Mouse (Mus musculus) CD4-positive naive resting alpha-beta T cell, adult 57 days (primary cell): Measurements from ENCODE around the gene 1700016K19Rik. TPM values are rescaled to one million over a fixed set of nuclear protein-coding genes. Genes with fewer than 3 reads are reported as not detected.

Experiments
- total RNA-seq: library from RNA; stranded (reverse); gene quantifications from one replicate; pipeline ENCODE4 v1.2.4, GENCODE M21; 2023

The 1700016K19Rik gene
- total RNA-seq: 1.1 TPM

GRCm38 (mm10) chr11:75999440-76000155 lies at the start of gene 1700016K19Rik:
Gene 1700016K19Rik, plus strand, starts transcription at chr11:75999912.

GRCm38 (mm10) chr11:76027139-76028071 lies 27.7 kb downstream of the 1700016K19Rik start, which contains the start of gene Rflnb:
Gene Rflnb, minus strand, starts transcription at chr11:76027782.

Other genes with a start within 250 kb of the 1700016K19Rik start
- gene Doc2b, start 203.9 kb upstream of the 1700016K19Rik start, total RNA-seq: not detected
- gene Rph3al, start 61.5 kb upstream of the 1700016K19Rik start, total RNA-seq: 18.9 TPM
- 76.1 TPM for gene Rflnb, start 27.9 kb downstream of the 1700016K19Rik start, total RNA-seq
- 47.1 TPM for gene Vps53, start 179.7 kb downstream of the 1700016K19Rik start, total RNA-seq
- 2.7 TPM for gene Fam57a, start 179.8 kb downstream of the 1700016K19Rik start, total RNA-seq
- gene Dbil5, start 217.7 kb downstream of the 1700016K19Rik start, total RNA-seq: not detected
- 9.4 TPM for gene Gemin4, start 217.8 kb downstream of the 1700016K19Rik start, total RNA-seq
- gene Mrm3, start 243.8 kb downstream of the 1700016K19Rik start, total RNA-seq: 15.4 TPM
- gene Glod4, start 243.8 kb downstream of the 1700016K19Rik start, total RNA-seq: 15.7 TPM